Mouse (Mus musculus) bone marrow macrophage, adult 2 months (primary cell): Measurements from ENCODE around the gene Fstl5.

Experiments used
- CTCF ChIP-seq: IDR thresholded peaks from 2 replicates; pipeline ENCODE4 v1.5.1; 2012; ENCODE audit warnings: low read depth, mild to moderate bottlenecking, low read length, moderate library complexity
- POLR2A ChIP-seq: IDR thresholded peaks from 2 replicates; pipeline ENCODE4 v1.6.1; 2012; ENCODE audit warnings: mild to moderate bottlenecking, low read depth, low read length, borderline replicate concordance

GRCm38 (mm10) chr3:76428775-76429372, 354.8 kb downstream of the Fstl5 start:
- TF ChIP-seq POLR2A (no peak), CTCF (no peak)
